Comparison of ENCODE assay signal across 8 mouse cellular contexts in the genomic region with DNA sequence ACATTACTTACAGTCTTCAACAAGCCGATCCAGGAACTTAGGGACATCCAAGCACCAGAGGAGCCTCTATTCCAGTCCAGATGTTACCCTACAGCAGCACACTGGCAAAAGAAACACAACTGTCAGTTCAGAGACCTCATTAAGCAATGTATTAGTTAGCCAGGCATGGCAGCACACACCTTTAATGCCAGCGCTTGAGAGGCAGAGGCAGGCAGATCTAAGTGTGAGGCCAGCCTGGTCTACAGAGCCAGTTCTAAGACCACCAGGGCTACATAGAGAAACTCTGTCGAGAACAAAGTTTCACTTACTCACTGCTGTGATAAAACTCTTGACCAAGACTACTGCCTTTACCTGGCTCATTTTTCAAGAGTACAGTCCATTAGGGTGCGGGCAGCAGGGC. TPM values are rescaled to one million over a fixed set of nuclear protein-coding genes. Genes with fewer than 3 reads are reported as not detected.
DNase-seq lines count a peak whose midpoint lies in the region; ATAC-seq lines count a peak whose summit lies in the region.
"Had no signal": no experiment of that assay in that cellular context is flagged by ENCODE, and none has a peak within 500 bp of the region (broad histone marks: within the 10 kb centered on the region; RNA-seq: fewer than 3 reads in every experiment).

A gene (minus strand): TSS at position 101 of the 400 bp plus-strand sequence.

- H3K36me3 ChIP-seq in stomach, embryonic 16.5 days (ENCODE audit: control insufficient read depth, insufficient read depth, low read length), result no peaks in the 10 kb centered on the region

- H3K4me1 ChIP-seq in stomach, embryonic 16.5 days (ENCODE audit: control insufficient read depth, insufficient read depth, low read length), result no peaks in the 10 kb centered on the region

- DNase-seq in adrenal gland, adult 2 months, result no peak
- no peak for DNase-seq in adrenal gland, postnatal 4 days (ENCODE audit: low spot score in 2 of 2)
- no peak for DNase-seq in heart, adult 8-10 months (ENCODE audit: low spot score)
- no peak for DNase-seq in left cerebral cortex, adult 8-10 months (ENCODE audit: low spot score in 2 of 2)
- no peak for DNase-seq in cerebellum, adult 18-20 months

- no peak within 1 kb of the TSS for H3K4me2 ChIP-seq in stomach, embryonic 16.5 days (ENCODE audit: low read depth, low read length)

- H3K9me3 ChIP-seq in stomach, embryonic 16.5 days (replicated peaks; ENCODE audit: control insufficient read depth, low read length), result no peaks in the 10 kb centered on the region; the same call in 1 of the 2 replicates

- ATAC-seq in stomach, embryonic 16.5 days (ENCODE audit: insufficient read depth, low FRiP score), result no peak
- no peak for ATAC-seq in monocyte, adult 5-6 weeks (replicated peaks; ENCODE audit: insufficient number of reproducible peaks, low FRiP score, low TSS enrichment, poor library complexity, severe bottlenecking)

- no peak within 1 kb of the TSS for H3K4me3 ChIP-seq in stomach, embryonic 16.5 days (replicated peaks; ENCODE audit: low read length)

- no peak within 1 kb of the TSS for H3K27ac ChIP-seq in stomach, embryonic 16.5 days (ENCODE audit: low read length)

- H3K9ac ChIP-seq in stomach, embryonic 16.5 days (ENCODE audit: low read length), result no peak within 1 kb of the TSS

- no peaks in the 10 kb centered on the region for H3K27me3 ChIP-seq in stomach, embryonic 16.5 days (ENCODE audit: control insufficient read depth, insufficient read depth, low read length)

- 90% methylated on average over 4 of the region's 4 CpGs for WGBS in stomach, embryonic 16.5 days

RNA-seq across cellular contexts. Expression of the gene that starts here (rescaled TPM):
- total RNA-seq in adrenal gland, adult 2 months (2021), result 10 to 100 TPM; 21.7 to 24.7 TPM
- polyA plus RNA-seq in adrenal gland, adult 2 months (2012; rRNA removed), result 12.7 and 12.8 TPM in 2 replicates
- total RNA-seq in adrenal gland, postnatal 4 days (2021), result 10 to 100 TPM; 42.4 to 46.0 TPM
- total RNA-seq in heart, adult 8-10 months (2022), result 10 to 100 TPM; 71.6 to 87.1 (median 76.7) TPM
- 100 to 1,000 TPM in 2 of 4 experiments, 10 to 100 TPM in 2; 87.9 to 106 (median 99.3) TPM for total RNA-seq in left cerebral cortex, adult 8-10 months (2022)
- 22.0 and 25.4 TPM in 2 replicates for polyA plus RNA-seq in stomach, embryonic 16.5 days (2015; fragmentation: Nextera tagmentation; extraction: Ambion mirVana)
- 1.2 TPM in 1 of 3 replicates, not detected in the others for total RNA-seq in monocyte, adult 5-6 weeks (2017)
- total RNA-seq: neutrophil, adult 5-6 weeks had no signal

Comparison
In these comparisons a context has a peak if more than half of its experiments do, and no peak if none do; other contexts are left out.
1. RNA of the gene that starts here (total RNA-seq): 87.9 to 106 TPM in left cerebral cortex, adult 8-10 months, 71.6 to 87.1 TPM in heart, adult 8-10 months, 42.4 to 46.0 TPM in adrenal gland, postnatal 4 days and 21.7 to 24.7 TPM in adrenal gland, adult 2 months; 1.2 TPM in monocyte, adult 5-6 weeks; every median in the first group is over 10 times any median in the second.